Mouse (Mus musculus): Measurements from ENCODE around the gene Eif2b2. TPM values are rescaled to one million over a fixed set of nuclear protein-coding genes. Genes with fewer than 3 reads are reported as not detected.

The Eif2b2 gene
- polyA plus RNA-seq, 1 experiment from 2014 or later: 76.0 TPM

DNA sequence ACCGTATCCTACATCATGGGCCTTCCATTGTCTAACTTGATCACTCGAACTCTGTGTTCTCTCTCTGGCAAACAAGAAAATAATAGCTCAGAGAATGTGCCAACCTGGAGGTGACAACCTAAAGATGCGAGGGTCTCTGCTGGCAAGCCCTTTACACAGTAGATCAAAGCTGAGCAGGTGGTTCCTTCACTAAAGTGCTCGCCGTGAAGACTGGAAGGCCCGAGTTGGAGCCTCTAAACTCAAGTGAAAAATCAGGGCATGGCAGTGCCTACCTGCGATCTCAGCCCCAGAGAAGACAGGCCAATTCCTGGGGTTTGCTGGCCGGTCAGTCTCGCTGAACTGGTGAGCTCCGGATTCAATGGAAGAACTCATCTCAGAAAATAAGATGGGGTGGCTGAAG is 26.1 kb upstream of the Eif2b2 start:
- Histone ChIP-seq H3K4me1 (replicated peaks; ENCODE audit: insufficient read depth, low read length) (peaks cover 11% of the 10 kb centered on the region), H3K9ac (ENCODE audit: low read depth, low read length) (no peak overlapping the region), H3K27ac (no peak overlapping the region), H3K9me3 (replicated peaks; ENCODE audit: low read length) (no peaks in the 10 kb centered on the region), H3K36me3 (ENCODE audit: insufficient read depth, low read length) (no peaks in the 10 kb centered on the region), H3K4me2 (ENCODE audit: low read length) (no peak overlapping the region), H3K4me3 (replicated peaks; ENCODE audit: low read depth, low read length) (no peak overlapping the region), H3K27me3 (ENCODE audit: insufficient read depth, low read length) (no peaks in the 10 kb centered on the region)
- DNase-seq (ENCODE audit: low spot score) (no peak), ATAC-seq (replicated peaks; ENCODE audit: low FRiP score, low read depth) (no peak)
- 84% methylated on average over 10 of the region's 10 CpGs for WGBS
- no peak for TF ChIP-seq CTCF (IDR thresholded peaks at IDR 0.05; ENCODE audit: low read depth)

DNA sequence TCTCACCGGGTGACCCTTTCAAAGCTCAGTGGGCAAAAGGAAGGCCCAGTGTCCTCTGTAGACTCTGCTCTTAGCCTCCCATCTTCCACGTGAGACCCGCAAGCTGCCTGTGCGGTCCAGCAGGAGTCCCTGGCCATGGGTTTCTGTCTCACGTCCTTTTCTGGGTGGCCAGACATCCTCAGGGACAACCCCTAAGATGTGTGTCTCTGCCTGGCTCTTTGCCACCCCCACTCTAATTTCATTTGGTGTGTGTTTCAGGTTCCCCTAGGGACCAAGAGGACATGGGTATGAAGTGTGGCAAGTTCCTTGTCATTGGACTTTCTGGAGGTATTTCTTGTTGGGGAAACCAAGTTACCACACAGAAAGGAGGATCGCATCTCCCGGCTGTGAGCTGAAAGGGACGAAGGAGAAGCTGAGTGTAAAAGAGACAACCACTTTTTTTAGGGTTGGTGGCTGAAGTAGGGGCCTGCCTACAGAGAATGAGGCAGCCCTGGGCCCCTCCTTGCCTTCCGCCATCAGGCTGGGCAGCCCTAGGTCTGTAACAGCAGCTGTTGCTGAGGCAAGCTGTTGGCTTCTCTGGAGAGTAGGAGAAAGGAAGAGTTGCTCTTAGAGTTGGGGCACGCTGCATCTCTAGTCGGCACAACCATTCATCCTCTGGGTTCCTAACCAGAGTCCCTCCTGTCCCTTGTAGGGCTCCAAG is 25.2 kb upstream of the Eif2b2 start:
- Histone ChIP-seq H3K9me3 (replicated peaks; ENCODE audit: low read length) (no peaks in the 10 kb centered on the region), H3K9ac (ENCODE audit: low read depth, low read length) (no peak overlapping the region), H3K27ac (no peak overlapping the region), H3K4me2 (ENCODE audit: low read length) (no peak overlapping the region), H3K4me3 (replicated peaks; ENCODE audit: low read depth, low read length) (no peak overlapping the region), H3K4me1 (replicated peaks; ENCODE audit: insufficient read depth, low read length) (peaks cover 11% of the 10 kb centered on the region), H3K27me3 (ENCODE audit: insufficient read depth, low read length) (no peaks in the 10 kb centered on the region), H3K36me3 (ENCODE audit: insufficient read depth, low read length) (no peaks in the 10 kb centered on the region)
- ATAC-seq (replicated peaks; ENCODE audit: low FRiP score, low read depth) (no peak), DNase-seq (ENCODE audit: low spot score) (no peak)
- TF ChIP-seq CTCF (IDR thresholded peaks at IDR 0.05; ENCODE audit: low read depth): no peak
- WGBS: 89% methylated on average over 11 of the region's 11 CpGs

DNA sequence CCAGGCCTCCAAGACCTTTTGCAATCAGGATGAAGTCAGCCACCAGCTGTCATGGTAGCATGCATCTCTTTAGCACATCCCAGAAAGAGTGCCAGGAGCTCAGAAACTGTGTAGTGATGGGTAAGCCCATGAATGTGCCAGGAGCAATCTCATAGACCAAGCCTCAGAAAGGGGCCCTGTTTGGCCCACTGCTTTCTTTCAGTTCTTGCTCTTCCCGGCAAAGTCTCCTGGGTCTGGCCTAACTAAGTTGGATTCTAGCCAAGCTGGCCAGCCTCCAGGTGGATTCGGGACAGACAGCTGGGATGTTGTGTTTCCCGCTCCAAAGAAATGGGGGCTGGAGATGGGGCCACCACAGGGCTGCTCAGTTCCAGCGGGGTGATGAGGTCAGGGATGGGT is 24.7 kb upstream of the Eif2b2 start:
- peaks cover 11% of the 10 kb centered on the region for H3K4me1 ChIP-seq (replicated peaks; ENCODE audit: insufficient read depth, low read length)
- no peak for ATAC-seq (replicated peaks; ENCODE audit: low FRiP score, low read depth)
- WGBS: 20% methylated on average over 4 of the region's 4 CpGs
- TF ChIP-seq CTCF (IDR thresholded peaks at IDR 0.05; ENCODE audit: low read depth): no peak
- DNase-seq (ENCODE audit: low spot score): peak; percentile 52
- no peaks in the 10 kb centered on the region for H3K9me3 ChIP-seq (replicated peaks; ENCODE audit: low read length)
- no peak overlapping the region for H3K4me3 ChIP-seq (replicated peaks; ENCODE audit: low read depth, low read length)
- H3K9ac ChIP-seq (ENCODE audit: low read depth, low read length): no peak overlapping the region
- H3K36me3 ChIP-seq (ENCODE audit: insufficient read depth, low read length): no peaks in the 10 kb centered on the region
- no peak overlapping the region for H3K4me2 ChIP-seq (ENCODE audit: low read length)
- H3K27ac ChIP-seq: peak overlapping the region; percentile 31; the same call in 1 of the 2 replicates
- H3K27me3 ChIP-seq (ENCODE audit: insufficient read depth, low read length): no peaks in the 10 kb centered on the region

DNA sequence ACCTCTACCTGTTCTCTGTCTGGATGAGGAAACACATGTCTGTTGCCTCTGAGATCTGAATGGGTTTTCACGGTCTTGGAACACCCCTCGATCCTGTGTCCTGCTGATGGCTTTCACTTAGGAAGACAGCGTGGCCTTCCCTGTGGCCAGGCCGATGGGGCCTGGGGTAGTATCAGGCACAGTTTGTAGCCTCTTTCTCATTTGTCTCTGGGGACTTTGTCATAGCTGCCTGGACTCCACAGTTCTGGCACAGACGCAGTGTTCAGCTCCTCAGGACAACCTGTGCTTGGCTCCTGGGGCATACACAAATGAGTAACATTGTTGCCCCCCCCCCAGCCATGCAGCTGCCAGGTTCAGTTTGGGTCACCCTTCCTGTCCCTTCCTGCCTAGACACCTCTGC is 24.2 kb upstream of the Eif2b2 start:
- H3K4me3 ChIP-seq (replicated peaks; ENCODE audit: low read depth, low read length): no peak overlapping the region
- WGBS: 76% methylated on average over 5 of the region's 5 CpGs
- peak overlapping the region; percentile 31; the same call in 1 of the 2 replicates for H3K27ac ChIP-seq
- no peak for TF ChIP-seq CTCF (IDR thresholded peaks at IDR 0.05; ENCODE audit: low read depth)
- H3K9me3 ChIP-seq (replicated peaks; ENCODE audit: low read length): no peaks in the 10 kb centered on the region
- H3K9ac ChIP-seq (ENCODE audit: low read depth, low read length): no peak overlapping the region
- no peaks in the 10 kb centered on the region for H3K36me3 ChIP-seq (ENCODE audit: insufficient read depth, low read length)
- H3K4me2 ChIP-seq (ENCODE audit: low read length): no peak overlapping the region
- ATAC-seq (replicated peaks; ENCODE audit: low FRiP score, low read depth) (no peak), DNase-seq (ENCODE audit: low spot score) (no peak)
- H3K27me3 ChIP-seq (ENCODE audit: insufficient read depth, low read length): 0 out of 2 replicates have a peak, but pooled peaks cover 3% of the 10 kb centered on the region
- H3K4me1 ChIP-seq (replicated peaks; ENCODE audit: insufficient read depth, low read length): peaks cover 11% of the 10 kb centered on the region

DNA sequence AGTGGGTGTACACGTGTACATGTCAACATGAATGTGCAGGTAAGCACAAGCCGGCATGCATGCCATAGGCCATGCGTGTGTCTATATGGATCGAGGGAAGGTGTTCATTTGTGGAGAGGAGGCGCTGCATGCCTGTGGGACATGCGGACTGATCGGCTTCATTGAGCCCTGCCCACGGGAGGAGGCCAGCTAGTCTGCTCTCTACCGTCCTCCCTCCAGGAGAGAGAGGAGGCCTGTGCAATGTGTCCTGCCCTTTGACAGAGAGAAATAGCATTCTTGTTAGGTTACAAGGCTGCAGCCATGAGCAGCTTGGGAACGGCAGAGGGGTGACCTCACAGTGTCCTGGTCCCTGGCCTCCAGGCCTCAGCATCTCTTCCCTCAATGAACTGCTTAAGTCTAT is 23.1 kb upstream of the Eif2b2 start:
- TF ChIP-seq CTCF (IDR thresholded peaks at IDR 0.05; ENCODE audit: low read depth): no peak
- no peak overlapping the region for H3K4me2 ChIP-seq (ENCODE audit: low read length)
- DNase-seq (ENCODE audit: low spot score) (no peak), ATAC-seq (replicated peaks; ENCODE audit: low FRiP score, low read depth) (no peak)
- H3K27me3 ChIP-seq (ENCODE audit: insufficient read depth, low read length): 0 out of 2 replicates have a peak, but pooled peaks cover 3% of the 10 kb centered on the region
- 65% methylated on average over 10 of the region's 10 CpGs for WGBS
- no peaks in the 10 kb centered on the region for H3K9me3 ChIP-seq (replicated peaks; ENCODE audit: low read length)
- H3K36me3 ChIP-seq (ENCODE audit: insufficient read depth, low read length): no peaks in the 10 kb centered on the region
- no peak overlapping the region for H3K4me3 ChIP-seq (replicated peaks; ENCODE audit: low read depth, low read length)
- H3K9ac ChIP-seq (ENCODE audit: low read depth, low read length): no peak overlapping the region
- H3K4me1 ChIP-seq (replicated peaks; ENCODE audit: insufficient read depth, low read length): peaks cover 13% of the 10 kb centered on the region
- no peak overlapping the region for H3K27ac ChIP-seq

DNA sequence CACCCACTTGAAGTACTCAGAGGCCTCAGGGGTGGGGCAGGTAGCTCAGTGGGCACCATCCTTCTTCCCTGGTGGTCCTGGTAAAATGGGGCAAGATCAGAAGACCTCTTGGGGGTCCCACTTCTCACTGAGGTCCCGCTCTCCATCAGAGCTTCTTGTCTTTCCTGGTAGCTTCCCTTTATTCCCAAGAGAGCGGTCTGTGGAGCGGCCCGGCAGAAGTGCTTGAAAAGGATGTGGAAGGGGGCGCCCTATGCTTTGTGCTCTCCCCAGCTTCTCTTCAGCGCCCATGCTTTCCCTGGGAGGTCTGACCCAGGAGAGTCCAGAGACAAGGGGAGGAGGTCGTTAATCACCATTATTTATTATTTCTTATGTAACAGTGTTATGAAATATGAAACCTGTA is 21.9 kb upstream of the Eif2b2 start:
- Histone ChIP-seq H3K4me1 (replicated peaks; ENCODE audit: insufficient read depth, low read length) (peaks cover 20% of the 10 kb centered on the region), H3K36me3 (ENCODE audit: insufficient read depth, low read length) (no peaks in the 10 kb centered on the region), H3K27me3 (ENCODE audit: insufficient read depth, low read length) (0 out of 2 replicates have a peak, but pooled peaks cover 3% of the 10 kb centered on the region), H3K27ac (no peak overlapping the region), H3K4me3 (replicated peaks; ENCODE audit: low read depth, low read length) (no peak overlapping the region), H3K9me3 (replicated peaks; ENCODE audit: low read length) (no peaks in the 10 kb centered on the region), H3K9ac (ENCODE audit: low read depth, low read length) (no peak overlapping the region), H3K4me2 (ENCODE audit: low read length) (no peak overlapping the region)
- ATAC-seq (replicated peaks; ENCODE audit: low FRiP score, low read depth) (no peak), DNase-seq (ENCODE audit: low spot score) (peak; percentile 54)
- no peak for TF ChIP-seq CTCF (IDR thresholded peaks at IDR 0.05; ENCODE audit: low read depth)
- 58% methylated on average over 7 of the region's 7 CpGs for WGBS

Data from kidney, postnatal 0 days (tissue).